Mouse (Mus musculus) hindbrain, postnatal 0 days (tissue): ENCODE results near the gene Arhgap25. TPM values are rescaled to one million over a fixed set of nuclear protein-coding genes. Genes with fewer than 3 reads are reported as not detected.
"Not testable (repeated sequence)": the region's sequence is repeated elsewhere in the genome, so short reads cannot be mapped to it uniquely, and the experiment has no call there.

ENCODE experiments used
- ATAC-seq: fragments of 200-750 bp; cut with Nextera tagmentation; 2 replicates; pipeline ENCODE4 v1.8.0; 2017; ENCODE audit warnings: mild to moderate bottlenecking, moderate TSS enrichment, moderate library complexity
- DNase-seq: peaks from one replicate; pipeline ENCODE4 v3.0.0-alpha.2; 2015; ENCODE audit warnings: low spot score
- H3K27ac ChIP-seq: fragments of 300-500 bp; sonication (generic); 2 replicates; pipeline ENCODE4 v1.5.1; 2014; ENCODE audit warnings: mild to moderate bottlenecking
- H3K27me3 ChIP-seq: fragments of 300-500 bp; sonication (generic); 2 replicates; pipeline ENCODE4 v1.6.1; 2014; ENCODE audit warnings: low read length, mixed read lengths; ENCODE audit not compliant: insufficient read depth
- H3K36me3 ChIP-seq: fragments of 300-500 bp; sonication (generic); 2 replicates; pipeline ENCODE4 v1.6.1; 2014; ENCODE audit warnings: low read length, mixed read lengths; ENCODE audit not compliant: insufficient read depth
- H3K4me1 ChIP-seq: fragments of 300-500 bp; sonication (generic); 2 replicates; pipeline ENCODE4 v1.6.1; 2014; ENCODE audit warnings: antibody characterized with exemption, low read length, mixed read lengths; ENCODE audit not compliant: insufficient read depth
- H3K4me2 ChIP-seq: fragments of 300-500 bp; sonication (generic); 2 replicates; pipeline ENCODE4 v1.6.1; 2014; ENCODE audit warnings: low read depth, mild to moderate bottlenecking, low read length, moderate library complexity, mixed read lengths
- H3K4me3 ChIP-seq: fragments of 300-500 bp; sonication (generic); 2 replicates; pipeline ENCODE4 v1.5.1; 2014; ENCODE audit warnings: low read length
- H3K9ac ChIP-seq: fragments of 300-500 bp; sonication (generic); replicated peaks from 2 replicates; pipeline ENCODE4 v1.6.1; 2014; ENCODE audit warnings: mild to moderate bottlenecking, low read length, moderate library complexity, mixed read lengths
- H3K9me3 ChIP-seq: fragments of 300-500 bp; sonication (generic); 2 replicates; pipeline ENCODE4 v1.6.1; 2016; ENCODE audit warnings: low read length, mixed read lengths
- CTCF ChIP-seq: IDR thresholded peaks from 2 replicates; pipeline ENCODE4 v1.5.1; 2016; ENCODE audit warnings: antibody characterized with exemption, control low read depth, low read depth
- WGBS: fragments of 180-500 bp; shearing (Covaris S2); extraction: QIAGEN DNeasy Blood & Tissue Kit; methylation state at CpG from one replicate; pipeline ENCODE4 v1.1.7; 2014; 5-methylcytosine and 5-hydroxymethylcytosine counted together
- polyA plus RNA-seq: library from polyadenylated mRNA; unstranded; fragments of >200 nt; fragmentation: Nextera tagmentation; extraction: Ambion mirVana; gene quantifications from 2 replicates; pipeline ENCODE4 v1.2.1, GENCODE M21; 2015
- total RNA-seq: library from RNA; depleted of rRNA; stranded (reverse); fragments of >200 nt; gene quantifications from 2 replicates; pipeline ENCODE4 v1.2.3, GENCODE M21; 2014; rRNA removed

Arhgap25 gene
- total RNA-seq (1.3 and 1.9 TPM in 2 replicates), polyA plus RNA-seq (1.8 and 1.9 TPM in 2 replicates)

GRCm38 (mm10) chr6:87532953-87533710 is at the start of gene Arhgap25:
Gene Arhgap25, minus strand, starts transcription at chr6:87533259.
- no peak for TF ChIP-seq CTCF
- WGBS: 47% methylated on average over 14 of the region's 14 CpGs
- Histone ChIP-seq H3K9ac (no peak within 1 kb of the TSS), H3K9me3 (no peaks in the 10 kb centered on the region), H3K27ac (no peak within 1 kb of the TSS), H3K4me3 (no peak within 1 kb of the TSS), H3K4me2 (no peak within 1 kb of the TSS), H3K36me3 (no peaks in the 10 kb centered on the region), H3K4me1 (no peaks in the 10 kb centered on the region), H3K27me3 (no peaks in the 10 kb centered on the region)
- peak; percentile 16 for DNase-seq
- no peak for ATAC-seq

- Histone ChIP-seq H3K9me3 (no peaks in the 10 kb centered on the region), H3K27me3 (no peaks in the 10 kb centered on the region), H3K27ac (no peak overlapping the region), H3K4me3 (no peak overlapping the region), H3K4me2 (no peak overlapping the region), H3K9ac (no peak overlapping the region), H3K36me3 (no peaks in the 10 kb centered on the region), H3K4me1 (no peaks in the 10 kb centered on the region)
- no peak for TF ChIP-seq CTCF
- 67% methylated on average over 6 of the region's 6 CpGs for WGBS
- DNase-seq (no peak), ATAC-seq (no peak)
Observed at GRCm38 (mm10) chr6:87582456-87582855, 49.4 kb upstream of the Arhgap25 start.

GRCm38 (mm10) chr6:87581581-87581980 is 48.5 kb upstream of the Arhgap25 start:
- Histone ChIP-seq H3K4me1 (no peaks in the 10 kb centered on the region), H3K4me3 (no peak overlapping the region), H3K27ac (no peak overlapping the region), H3K4me2 (no peak overlapping the region), H3K36me3 (no peaks in the 10 kb centered on the region), H3K9ac (no peak overlapping the region), H3K9me3 (no peaks in the 10 kb centered on the region), H3K27me3 (no peaks in the 10 kb centered on the region)
- WGBS: 92% methylated on average over 18 of the region's 18 CpGs
- ATAC-seq (no peak), DNase-seq (no peak)
- no peak for TF ChIP-seq CTCF

GRCm38 (mm10) chr6:87581071-87581470 is 48.0 kb upstream of the Arhgap25 start:
- ATAC-seq (no peak), DNase-seq (no peak)
- no peak overlapping the region for H3K4me2 ChIP-seq
- no peaks in the 10 kb centered on the region for H3K4me1 ChIP-seq
- no peaks in the 10 kb centered on the region for H3K36me3 ChIP-seq
- no peaks in the 10 kb centered on the region for H3K9me3 ChIP-seq
- no peak for TF ChIP-seq CTCF
- H3K27me3 ChIP-seq: no peaks in the 10 kb centered on the region
- no peak overlapping the region for H3K27ac ChIP-seq
- whole genome bisulfite sequencing: 86% methylated on average over 15 of the region's 15 CpGs
- H3K4me3 ChIP-seq: no peak overlapping the region
- H3K9ac ChIP-seq: no peak overlapping the region

- H3K4me3 ChIP-seq: no peak overlapping the region
- WGBS: 34% methylated on average over 9 of the region's 9 CpGs
- no peaks in the 10 kb centered on the region for H3K4me1 ChIP-seq
- H3K9ac ChIP-seq: no peak overlapping the region
- H3K36me3 ChIP-seq: no peaks in the 10 kb centered on the region
- H3K4me2 ChIP-seq: no peak overlapping the region
- no peaks in the 10 kb centered on the region for H3K27me3 ChIP-seq
- TF ChIP-seq CTCF: peak; percentile 75
- peak; percentile 72 for DNase-seq
- ATAC-seq: 0 out of 2 replicates have a peak, but pooled peaks have one; percentile 61
- no peak overlapping the region for H3K27ac ChIP-seq
- H3K9me3 ChIP-seq: no peaks in the 10 kb centered on the region
Observed at GRCm38 (mm10) chr6:87578247-87578646, 45.2 kb upstream of the Arhgap25 start.

GRCm38 (mm10) chr6:87576648-87577330 is 43.7 kb upstream of the Arhgap25 start:
- H3K9ac ChIP-seq: no peak overlapping the region
- H3K27ac ChIP-seq: no peak overlapping the region
- no peaks in the 10 kb centered on the region for H3K4me1 ChIP-seq
- H3K9me3 ChIP-seq: no peaks in the 10 kb centered on the region
- no peak overlapping the region for H3K4me2 ChIP-seq
- H3K36me3 ChIP-seq: no peaks in the 10 kb centered on the region
- H3K4me3 ChIP-seq: no peak overlapping the region
- TF ChIP-seq CTCF: no peak
- WGBS: 38% methylated on average over 4 of the region's 4 CpGs
- no peak for ATAC-seq
- no peak for DNase-seq
- H3K27me3 ChIP-seq: no peaks in the 10 kb centered on the region

GRCm38 (mm10) chr6:87571863-87572262 is 38.8 kb upstream of the Arhgap25 start:
- not testable (repeated sequence) for H3K4me3 ChIP-seq, H3K9ac ChIP-seq, H3K36me3 ChIP-seq, H3K4me1 ChIP-seq, H3K9me3 ChIP-seq, DNase-seq, H3K4me2 ChIP-seq, H3K27ac ChIP-seq, ATAC-seq, H3K27me3 ChIP-seq
